Mouse (Mus musculus) midbrain, embryonic 13.5 days (tissue): ENCODE data around the gene D11Wsu47e. TPM values are rescaled to one million over a fixed set of nuclear protein-coding genes. Genes with fewer than 3 reads are reported as not detected.

Experiments
- ATAC-seq: fragments of 200-750 bp; cut with Nextera tagmentation; 2 replicates; pipeline ENCODE4 v1.8.0; 2017; ENCODE audit warnings: mild to moderate bottlenecking, moderate TSS enrichment, moderate library complexity
- H3K27ac ChIP-seq: fragments of 300-500 bp; sonication (generic); 2 replicates; pipeline ENCODE4 v1.5.1; 2015; ENCODE audit warnings: inconsistent platforms, mild to moderate bottlenecking, moderate library complexity
- H3K27me3 ChIP-seq: fragments of 300-500 bp; sonication (generic); 2 replicates; pipeline ENCODE4 v1.6.1; 2015; ENCODE audit warnings: mild to moderate bottlenecking, inconsistent platforms
- H3K36me3 ChIP-seq: fragments of 300-500 bp; sonication (generic); 2 replicates; pipeline ENCODE4 v1.6.1; 2015; ENCODE audit warnings: mild to moderate bottlenecking, inconsistent platforms
- H3K4me1 ChIP-seq: fragments of 300-500 bp; sonication (generic); replicated peaks from 2 replicates; pipeline ENCODE4 v1.6.1; 2015; ENCODE audit warnings: inconsistent platforms
- H3K4me2 ChIP-seq: fragments of 300-500 bp; sonication (generic); replicated peaks from 2 replicates; pipeline ENCODE4 v1.6.1; 2015; ENCODE audit warnings: moderate library complexity, mild to moderate bottlenecking, inconsistent platforms
- H3K4me3 ChIP-seq: fragments of 300-500 bp; sonication (generic); replicated peaks from 2 replicates; pipeline ENCODE4 v1.5.1; 2015; ENCODE audit warnings: mild to moderate bottlenecking, inconsistent platforms
- H3K9ac ChIP-seq: fragments of 300-500 bp; sonication (generic); replicated peaks from 2 replicates; pipeline ENCODE4 v1.6.1; 2015; ENCODE audit warnings: mild to moderate bottlenecking, inconsistent platforms
- H3K9me3 ChIP-seq: fragments of 300-500 bp; sonication (generic); 2 replicates; pipeline ENCODE4 v1.6.1; 2016; ENCODE audit warnings: mild to moderate bottlenecking, inconsistent platforms
- WGBS: fragments of 180-500 bp; shearing (Covaris S2); methylation state at CpG from one replicate; pipeline ENCODE4 v1.1.7; 2015; 5-methylcytosine and 5-hydroxymethylcytosine counted together
- polyA plus RNA-seq: library from polyadenylated mRNA; unstranded; fragments of >200 nt; fragmentation: Nextera tagmentation; extraction: Ambion mirVana; gene quantifications from 2 replicates; pipeline ENCODE4 v1.2.1, GENCODE M21; 2015

D11Wsu47e gene
- polyA plus RNA-seq, 1 experiment from 2014 or later, result 26.7 TPM

GRCm38 (mm10) chr11:113684707-113685426 is 655 bp downstream of the D11Wsu47e start:
- ATAC-seq, result no peak
- H3K27ac ChIP-seq, result peak overlapping the region; percentile 96
- WGBS, result 45% methylated on average over 25 of the region's 25 CpGs
- peak overlapping the region; percentile 80 for H3K9ac ChIP-seq
- H3K36me3 ChIP-seq, result peaks cover 24% of the 10 kb centered on the region
- peaks cover 51% of the 10 kb centered on the region for H3K4me1 ChIP-seq
- peak overlapping the region; percentile 83 for H3K4me2 ChIP-seq
- no peaks in the 10 kb centered on the region for H3K9me3 ChIP-seq
- H3K4me3 ChIP-seq, result peak overlapping the region; percentile 85
- H3K27me3 ChIP-seq, result no peaks in the 10 kb centered on the region

DNA sequence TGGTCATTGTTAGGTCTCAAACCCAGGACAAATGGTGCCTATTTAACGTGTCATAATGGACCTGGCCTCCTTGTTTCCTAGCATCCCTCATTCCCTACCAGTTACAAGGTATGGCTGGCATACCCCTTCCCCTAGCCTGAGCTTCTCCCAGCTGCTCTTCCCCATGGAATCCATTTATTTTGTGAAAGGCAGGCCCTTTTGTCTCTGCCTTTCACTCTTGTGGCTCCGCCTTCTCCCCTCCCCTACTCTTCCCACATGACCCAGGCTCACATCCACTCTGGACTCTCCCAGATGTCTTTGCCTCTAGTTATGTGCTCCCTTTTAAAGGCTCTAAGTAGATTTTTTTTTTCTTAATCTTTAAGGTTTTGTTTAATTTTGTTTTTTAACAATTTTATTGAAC is 2.8 kb downstream of the D11Wsu47e start:
- 45% methylated on average over 2 of the region's 2 CpGs for WGBS

GRCm38 (mm10) chr11:113690506-113690905 is 6.3 kb downstream of the D11Wsu47e start:
- H3K27ac ChIP-seq, result no peak overlapping the region
- peaks cover 76% of the 10 kb centered on the region for H3K36me3 ChIP-seq
- H3K27me3 ChIP-seq, result no peaks in the 10 kb centered on the region
- H3K9ac ChIP-seq, result no peak overlapping the region
- peaks cover 20% of the 10 kb centered on the region for H3K4me1 ChIP-seq
- H3K9me3 ChIP-seq, result no peaks in the 10 kb centered on the region
- no peak for ATAC-seq
- H3K4me3 ChIP-seq, result no peak overlapping the region
- 94% methylated on average over 12 of the region's 12 CpGs for WGBS
- no peak overlapping the region for H3K4me2 ChIP-seq

More for the DNA sequence above, 2.8 kb downstream of the D11Wsu47e start:
- ATAC-seq, result no peak
- no peak overlapping the region for H3K4me3 ChIP-seq
- peak overlapping the region; percentile 48 for H3K9ac ChIP-seq
- H3K9me3 ChIP-seq, result no peaks in the 10 kb centered on the region
- H3K27me3 ChIP-seq, result no peaks in the 10 kb centered on the region
- peaks cover 42% of the 10 kb centered on the region for H3K4me1 ChIP-seq
- peak overlapping the region; percentile 2 for H3K4me2 ChIP-seq
- H3K36me3 ChIP-seq, result peaks cover 42% of the 10 kb centered on the region
- no peak overlapping the region for H3K27ac ChIP-seq

DNA sequence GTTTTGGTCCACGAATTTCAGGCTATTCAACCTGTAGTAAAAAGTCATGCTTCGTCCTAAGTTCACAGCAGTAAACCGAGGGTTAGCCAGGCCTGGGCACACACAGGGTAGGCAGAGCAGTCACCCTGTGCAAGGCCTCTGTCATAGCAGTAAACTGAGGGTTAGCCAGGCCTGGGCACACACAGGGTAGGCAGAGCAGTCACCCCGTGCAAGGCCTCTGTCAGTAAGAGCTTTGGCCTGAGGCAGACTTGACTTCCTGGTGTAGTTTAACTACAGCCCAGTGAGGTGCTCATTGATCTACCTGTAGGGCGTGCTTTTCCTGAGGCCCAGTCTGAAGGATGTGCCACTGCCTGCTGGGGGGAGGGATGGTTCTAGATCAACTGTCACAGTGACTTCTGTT is 7.1 kb downstream of the D11Wsu47e start:
- H3K27ac ChIP-seq, result no peak overlapping the region
- H3K9me3 ChIP-seq, result no peaks in the 10 kb centered on the region
- H3K4me1 ChIP-seq, result peaks cover 13% of the 10 kb centered on the region
- peaks cover 85% of the 10 kb centered on the region for H3K36me3 ChIP-seq
- no peak for ATAC-seq
- no peak overlapping the region for H3K4me3 ChIP-seq
- no peaks in the 10 kb centered on the region for H3K27me3 ChIP-seq
- 94% methylated on average over 5 of the region's 5 CpGs for WGBS
- H3K4me2 ChIP-seq, result no peak overlapping the region
- no peak overlapping the region for H3K9ac ChIP-seq

GRCm38 (mm10) chr11:113691851-113692250 is 7.6 kb downstream of the D11Wsu47e start:
- Histone ChIP-seq H3K27ac (no peak overlapping the region), H3K4me3 (no peak overlapping the region), H3K9me3 (no peaks in the 10 kb centered on the region), H3K9ac (no peak overlapping the region), H3K27me3 (no peaks in the 10 kb centered on the region), H3K4me1 (peaks cover 7% of the 10 kb centered on the region), H3K36me3 (peaks cover 90% of the 10 kb centered on the region), H3K4me2 (no peak overlapping the region)
- ATAC-seq, result no peak
- 83% methylated on average over 3 of the region's 3 CpGs for WGBS

DNA sequence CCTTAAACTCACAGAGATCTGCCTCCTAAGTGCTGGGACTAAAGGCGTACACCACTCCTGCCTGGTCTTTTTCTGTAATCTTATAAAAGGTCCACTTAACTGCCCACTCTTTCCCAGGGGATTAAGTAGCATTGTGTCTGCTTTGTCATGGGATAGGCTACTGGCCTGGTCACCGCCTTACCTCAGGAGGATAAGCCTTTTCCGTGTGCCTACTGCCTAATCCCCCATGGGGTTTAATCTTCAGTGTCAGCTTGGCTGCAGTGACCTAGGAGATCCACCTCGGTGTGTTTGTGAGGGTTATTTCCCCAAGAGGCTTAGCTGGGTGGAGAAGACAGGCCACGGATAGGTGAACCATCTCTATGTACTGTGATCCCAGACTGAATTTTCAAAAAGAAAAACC is 13.4 kb downstream of the D11Wsu47e start:
- 22% methylated on average over 5 of the region's 5 CpGs for WGBS
- Histone ChIP-seq H3K9ac (no peak overlapping the region), H3K36me3 (peaks cover 69% of the 10 kb centered on the region), H3K4me3 (no peak overlapping the region), H3K27ac (no peak overlapping the region), H3K27me3 (no peaks in the 10 kb centered on the region), H3K9me3 (no peaks in the 10 kb centered on the region), H3K4me2 (no peak overlapping the region), H3K4me1 (peaks cover 5% of the 10 kb centered on the region; the same call in 1 of the 2 replicates)
- ATAC-seq, result no peak

DNA sequence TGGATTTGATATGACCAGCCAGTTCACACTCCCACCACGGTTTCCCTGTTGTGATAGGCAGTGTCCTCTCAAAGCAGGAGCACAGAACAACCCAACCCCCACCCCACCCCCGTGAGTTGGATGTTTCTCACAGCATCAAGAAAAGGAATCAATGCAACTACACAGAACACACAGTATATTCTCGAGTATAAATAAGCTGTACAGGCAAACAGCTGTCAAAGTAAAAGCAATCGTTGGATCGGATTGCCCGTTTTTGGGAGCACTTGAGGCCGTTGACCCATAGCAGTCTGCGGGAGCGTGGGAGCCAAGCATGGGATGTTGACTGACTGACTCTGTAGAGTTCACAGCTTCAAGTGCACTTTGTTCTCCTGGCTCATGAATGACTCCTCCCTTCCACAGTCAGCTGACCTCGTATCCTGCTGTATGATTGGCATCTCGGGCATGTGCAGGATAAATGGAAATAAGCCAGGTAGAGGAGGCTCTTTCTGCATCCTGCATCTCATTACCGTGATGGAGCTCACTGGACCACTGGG is 13.9 kb downstream of the D11Wsu47e start:
- no peak overlapping the region for H3K4me2 ChIP-seq
- H3K9ac ChIP-seq, result no peak overlapping the region
- H3K4me1 ChIP-seq, result peaks cover 5% of the 10 kb centered on the region; the same call in 1 of the 2 replicates
- H3K27ac ChIP-seq, result no peak overlapping the region
- H3K36me3 ChIP-seq, result peaks cover 64% of the 10 kb centered on the region
- H3K27me3 ChIP-seq, result no peaks in the 10 kb centered on the region
- ATAC-seq, result no peak
- H3K9me3 ChIP-seq, result no peaks in the 10 kb centered on the region
- no peak overlapping the region for H3K4me3 ChIP-seq
- WGBS, result 67% methylated on average over 12 of the region's 12 CpGs

GRCm38 (mm10) chr11:113699643-113700042 is 15.4 kb downstream of the D11Wsu47e start:
- Histone ChIP-seq H3K4me3 (no peak overlapping the region), H3K27me3 (no peaks in the 10 kb centered on the region), H3K27ac (no peak overlapping the region), H3K9ac (no peak overlapping the region), H3K4me2 (no peak overlapping the region), H3K4me1 (peaks cover 9% of the 10 kb centered on the region), H3K36me3 (peaks cover 48% of the 10 kb centered on the region), H3K9me3 (no peaks in the 10 kb centered on the region)
- no peak for ATAC-seq
- WGBS, result 90% methylated on average over 7 of the region's 7 CpGs

DNA sequence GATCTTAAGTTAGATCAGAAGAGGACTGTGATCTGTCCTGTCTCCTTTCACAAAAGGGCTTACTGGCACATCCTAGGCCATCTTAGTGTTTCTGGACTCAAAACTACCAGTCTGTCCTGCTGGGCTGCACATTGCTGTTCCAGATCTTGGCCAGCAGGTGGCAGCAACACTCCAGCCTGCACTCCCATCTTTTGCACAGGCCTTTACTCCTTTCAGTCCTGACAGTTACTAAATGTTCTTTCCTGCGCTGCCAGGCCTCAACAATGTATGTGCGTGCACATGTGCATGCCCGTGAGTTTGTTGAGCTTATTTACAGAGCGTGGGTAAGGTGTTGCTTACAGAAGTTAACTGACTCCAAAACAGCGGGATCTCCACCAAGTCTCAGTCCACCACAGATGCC is 19.5 kb downstream of the D11Wsu47e start:
- no peak overlapping the region for H3K4me3 ChIP-seq
- no peak overlapping the region for H3K4me2 ChIP-seq
- no peak overlapping the region for H3K27ac ChIP-seq
- H3K9me3 ChIP-seq, result no peaks in the 10 kb centered on the region
- WGBS, result 46% methylated on average over 5 of the region's 5 CpGs
- peaks cover 25% of the 10 kb centered on the region for H3K36me3 ChIP-seq
- peaks cover 4% of the 10 kb centered on the region for H3K4me1 ChIP-seq
- peaks cover 11% of the 10 kb centered on the region for H3K27me3 ChIP-seq
- peak; percentile 75 for ATAC-seq
- no peak overlapping the region for H3K9ac ChIP-seq

GRCm38 (mm10) chr11:113705966-113706652 is 21.9 kb downstream of the D11Wsu47e start:
- no peak for ATAC-seq
- H3K4me2 ChIP-seq, result no peak overlapping the region
- WGBS, result 90% methylated on average over 15 of the region's 15 CpGs

GRCm38 (mm10) chr11:113708629-113709213 is 24.5 kb downstream of the D11Wsu47e start:
- peaks cover 26% of the 10 kb centered on the region for H3K4me1 ChIP-seq
- H3K27ac ChIP-seq, result no peak overlapping the region
- H3K9ac ChIP-seq, result no peak overlapping the region
- no peak for ATAC-seq
- no peaks in the 10 kb centered on the region for H3K9me3 ChIP-seq
- H3K4me3 ChIP-seq, result no peak overlapping the region
- 49% methylated on average over 19 of the region's 19 CpGs for WGBS
- H3K27me3 ChIP-seq, result peaks cover 12% of the 10 kb centered on the region
- no peak overlapping the region for H3K4me2 ChIP-seq
- H3K36me3 ChIP-seq, result peaks cover 15% of the 10 kb centered on the region; the same call in 1 of the 2 replicates

More at GRCm38 (mm10) chr11:113705966-113706652, 21.9 kb downstream of the D11Wsu47e start:
- Histone ChIP-seq H3K9ac (no peak overlapping the region), H3K36me3 (peaks cover 19% of the 10 kb centered on the region), H3K27ac (no peak overlapping the region), H3K27me3 (peaks cover 12% of the 10 kb centered on the region), H3K9me3 (no peaks in the 10 kb centered on the region), H3K4me3 (no peak overlapping the region), H3K4me1 (peaks cover 25% of the 10 kb centered on the region)

DNA sequence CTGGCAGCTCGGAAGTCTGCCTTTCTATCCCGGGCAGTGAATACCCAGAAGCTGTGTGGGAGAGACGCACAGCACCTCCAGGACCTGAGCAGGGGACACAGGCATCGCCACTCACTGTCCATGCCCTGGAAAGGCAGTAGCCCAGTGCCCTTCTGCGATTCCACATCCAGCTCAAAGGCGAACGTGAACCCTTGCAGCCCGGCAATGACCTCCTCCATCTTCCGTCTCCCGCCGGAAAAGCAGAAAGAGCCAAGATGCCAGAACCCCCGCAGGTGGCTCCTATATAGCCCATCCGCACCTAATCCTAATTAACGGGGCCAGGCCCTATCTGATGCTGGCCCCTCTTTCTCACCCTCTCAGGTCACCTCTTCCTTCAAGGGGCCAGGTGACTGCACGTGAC is 25.1 kb downstream of the D11Wsu47e start:
- Histone ChIP-seq H3K4me3 (no peak overlapping the region), H3K9me3 (no peaks in the 10 kb centered on the region), H3K27me3 (peaks cover 12% of the 10 kb centered on the region), H3K27ac (no peak overlapping the region), H3K9ac (no peak overlapping the region), H3K36me3 (peaks cover 15% of the 10 kb centered on the region; the same call in 1 of the 2 replicates), H3K4me2 (0 out of 2 replicates have a peak overlapping the region, but pooled peaks have one; percentile 7), H3K4me1 (peaks cover 23% of the 10 kb centered on the region)
- 9% methylated on average over 15 of the region's 15 CpGs for WGBS
- peak; percentile 31 for ATAC-seq
